Mouse (Mus musculus): ENCODE results near the gene Dip2b.
A peak's percentile ranks its signal among the peaks of the same experiment; 100 is the strongest.

Dip2b gene

DNA sequence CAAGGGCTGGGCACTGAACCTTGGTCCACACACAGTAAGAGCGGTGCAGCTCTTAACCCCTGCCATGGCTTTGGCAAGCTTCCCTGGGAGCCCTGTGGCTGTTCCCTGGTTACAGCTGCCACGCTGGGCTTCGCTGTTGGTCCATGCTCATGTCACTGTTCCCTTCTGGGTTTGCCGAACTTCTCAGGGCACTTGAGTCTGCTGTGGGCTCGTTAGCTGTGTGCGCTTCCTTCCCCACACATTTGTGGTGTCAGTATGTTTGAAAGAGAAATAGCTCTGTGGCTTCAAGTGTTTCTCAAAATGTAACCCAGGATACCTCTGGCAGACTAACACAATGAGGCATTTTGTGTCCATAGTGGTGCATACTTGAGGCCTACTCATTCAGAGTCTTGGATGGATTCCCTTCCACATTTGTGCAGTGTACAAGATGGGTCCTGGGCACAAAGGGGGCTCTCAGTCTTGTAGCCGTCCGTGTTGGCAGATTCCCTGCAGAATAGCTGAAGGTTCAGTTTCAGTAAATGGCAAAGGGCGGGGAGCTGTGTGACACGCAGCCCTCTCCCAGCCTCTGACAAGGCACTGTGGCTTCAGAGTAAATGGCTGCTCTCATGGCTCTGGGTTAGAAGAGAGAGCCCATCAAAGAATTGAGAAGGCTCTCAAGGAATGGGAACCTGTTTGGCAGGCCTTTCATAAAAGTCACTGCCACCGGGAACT is 104.8 kb downstream of the Dip2b start:
- DNase-seq, result no peak

DNA sequence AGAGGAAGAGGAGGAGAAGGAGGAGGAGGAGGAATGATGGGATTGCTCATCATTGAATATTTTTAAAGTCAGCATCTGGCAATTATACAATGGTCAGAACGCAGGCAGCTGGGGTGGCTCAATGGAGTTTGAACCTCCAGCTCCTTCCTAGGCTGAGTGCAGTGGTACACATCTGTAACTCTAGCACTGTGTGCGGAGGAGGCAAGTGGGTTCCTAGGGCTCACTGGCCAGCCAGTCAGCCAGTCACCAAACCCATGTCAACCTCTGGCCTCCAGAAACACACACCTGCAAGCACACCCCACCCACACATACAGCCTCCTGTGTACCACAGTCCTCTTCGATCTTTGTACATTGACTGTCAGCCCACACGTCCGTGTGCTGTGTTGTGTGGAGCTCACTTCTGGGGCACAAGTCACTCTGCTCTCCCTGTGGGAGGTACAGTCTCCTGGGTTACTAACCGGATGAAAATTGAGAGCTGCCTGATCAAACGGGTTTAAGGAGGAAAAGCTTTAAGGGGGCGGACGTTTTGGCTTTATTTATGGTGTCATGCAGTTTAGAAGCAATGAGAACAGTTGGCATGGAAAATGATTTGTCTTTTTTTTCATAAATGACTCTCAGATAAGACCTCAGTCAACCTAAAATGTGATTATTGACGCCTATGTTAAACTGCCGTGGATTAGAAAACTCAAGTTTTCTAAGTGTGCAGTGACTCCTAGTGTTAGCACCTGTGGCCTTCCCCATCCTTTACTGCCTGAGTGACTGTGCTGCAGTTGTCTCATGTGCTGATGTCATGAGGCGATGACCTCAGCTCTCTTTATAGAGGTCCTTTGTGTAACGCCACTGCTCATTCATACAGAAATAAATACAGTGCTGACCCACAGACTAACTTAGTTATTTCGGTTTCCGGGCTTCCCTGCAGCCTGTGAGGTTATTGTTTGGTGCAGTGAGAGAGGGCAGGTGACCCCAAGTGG is 106.7 kb downstream of the Dip2b start:
- no peak for DNase-seq

DNA sequence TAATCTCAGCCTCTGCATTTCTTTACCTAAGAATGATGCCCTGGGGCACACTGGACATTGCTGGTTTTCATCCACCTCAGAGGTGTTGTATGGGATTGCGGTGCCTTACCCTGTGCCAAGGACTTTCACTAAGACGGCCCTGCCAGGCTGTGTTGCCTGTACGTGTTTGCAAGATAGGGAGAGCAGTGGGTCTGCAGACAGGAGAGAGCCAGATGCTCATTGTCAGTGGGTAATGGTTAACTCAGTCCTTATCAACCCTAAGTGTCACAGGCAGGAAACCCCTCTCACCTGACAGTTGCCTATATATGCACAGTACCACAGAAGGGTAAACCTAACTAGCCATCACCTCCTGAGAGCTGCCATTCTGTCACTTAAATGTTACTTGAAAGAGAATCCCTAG is 107.5 kb downstream of the Dip2b start:
- no peak for DNase-seq

DNA sequence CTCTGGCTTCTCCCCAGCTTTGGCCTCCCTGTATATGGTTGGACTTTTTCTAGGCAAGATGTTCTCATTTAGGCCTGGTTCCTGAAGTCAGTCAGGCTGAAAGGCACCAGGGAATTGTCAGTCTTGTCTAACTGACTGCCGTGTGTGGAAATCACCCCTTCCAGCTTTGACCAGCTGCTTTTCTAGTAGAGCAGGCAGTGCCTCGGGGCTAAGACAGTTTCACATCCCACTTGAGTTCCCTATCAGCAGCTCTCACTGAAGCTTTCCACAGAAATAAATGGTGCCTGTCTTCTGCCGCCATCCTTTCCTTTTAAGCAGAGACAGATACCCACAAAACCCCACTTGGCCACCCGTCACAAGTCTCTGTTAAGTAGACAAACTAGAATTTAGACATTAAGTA is 112.1 kb downstream of the Dip2b start:
- DNase-seq, result no peak

DNA sequence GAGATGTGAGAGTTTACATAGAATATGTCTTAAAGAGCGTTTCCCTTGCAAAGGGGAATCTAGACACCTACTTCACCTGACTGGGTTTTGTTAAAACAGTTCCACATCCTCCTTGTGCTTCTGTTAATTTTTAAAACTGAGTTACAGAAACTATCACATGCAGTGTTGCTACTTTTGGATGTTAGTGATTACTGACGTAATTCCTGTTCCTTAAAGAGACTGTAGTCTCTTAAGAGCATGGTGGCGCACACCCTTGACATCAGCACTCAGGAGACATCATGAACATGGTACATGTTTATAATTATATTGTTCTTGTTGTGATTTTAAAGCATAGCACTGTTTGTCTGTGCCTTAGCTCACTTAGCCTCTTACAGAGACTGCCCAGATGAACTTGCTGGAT is 113.9 kb downstream of the Dip2b start:
- peak; percentile 31 to 56 for DNase-seq

DNA sequence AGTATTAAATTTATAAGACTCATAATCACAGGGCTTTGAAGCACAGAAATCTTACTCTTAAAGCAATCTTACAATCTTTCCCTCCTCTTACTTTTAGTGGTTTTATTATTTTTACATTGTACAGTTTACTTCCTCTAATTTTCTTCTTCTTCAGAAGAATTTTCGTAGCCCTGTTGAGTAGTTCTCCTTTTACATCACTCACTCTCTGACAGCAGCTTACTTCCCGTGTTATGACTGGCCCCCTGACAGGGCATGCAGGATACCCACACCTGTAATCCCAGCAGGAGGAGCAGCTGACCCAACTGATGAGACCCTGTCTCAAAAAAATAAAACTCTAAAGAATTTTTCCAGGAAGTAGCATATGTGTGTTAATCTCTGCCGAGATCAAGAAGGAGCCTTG is 114.6 kb downstream of the Dip2b start:
- peak; percentile 59 for DNase-seq

DNA sequence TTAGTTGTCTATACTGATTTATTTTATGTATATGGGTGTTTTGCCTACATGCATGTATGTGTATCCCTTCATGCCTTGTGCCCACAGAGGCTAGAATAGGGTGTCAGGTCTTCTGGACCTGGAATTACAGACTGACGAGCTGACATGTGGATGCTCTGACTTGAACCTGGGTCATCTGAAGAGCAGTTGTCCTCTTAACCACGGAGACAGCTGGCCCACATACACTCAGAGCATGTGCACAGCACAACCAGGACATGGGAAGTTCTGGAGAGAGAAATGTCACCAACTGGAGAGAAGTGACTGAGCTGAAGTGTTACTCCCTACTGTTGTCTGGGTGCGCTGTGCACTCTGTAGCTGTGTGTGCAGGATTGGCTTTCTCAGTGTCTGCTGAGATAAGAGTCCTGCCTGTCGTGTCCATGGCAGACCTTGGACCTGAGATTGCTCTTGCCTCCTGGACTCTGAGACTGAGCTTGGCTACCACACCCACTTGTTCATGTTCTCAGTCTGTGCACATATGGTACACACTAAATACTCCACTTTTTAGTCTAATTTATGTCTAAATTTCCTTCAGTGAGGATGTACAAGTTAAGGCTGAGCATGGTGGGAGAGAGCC is 117.7 kb downstream of the Dip2b start:
- no peak for DNase-seq

DNA sequence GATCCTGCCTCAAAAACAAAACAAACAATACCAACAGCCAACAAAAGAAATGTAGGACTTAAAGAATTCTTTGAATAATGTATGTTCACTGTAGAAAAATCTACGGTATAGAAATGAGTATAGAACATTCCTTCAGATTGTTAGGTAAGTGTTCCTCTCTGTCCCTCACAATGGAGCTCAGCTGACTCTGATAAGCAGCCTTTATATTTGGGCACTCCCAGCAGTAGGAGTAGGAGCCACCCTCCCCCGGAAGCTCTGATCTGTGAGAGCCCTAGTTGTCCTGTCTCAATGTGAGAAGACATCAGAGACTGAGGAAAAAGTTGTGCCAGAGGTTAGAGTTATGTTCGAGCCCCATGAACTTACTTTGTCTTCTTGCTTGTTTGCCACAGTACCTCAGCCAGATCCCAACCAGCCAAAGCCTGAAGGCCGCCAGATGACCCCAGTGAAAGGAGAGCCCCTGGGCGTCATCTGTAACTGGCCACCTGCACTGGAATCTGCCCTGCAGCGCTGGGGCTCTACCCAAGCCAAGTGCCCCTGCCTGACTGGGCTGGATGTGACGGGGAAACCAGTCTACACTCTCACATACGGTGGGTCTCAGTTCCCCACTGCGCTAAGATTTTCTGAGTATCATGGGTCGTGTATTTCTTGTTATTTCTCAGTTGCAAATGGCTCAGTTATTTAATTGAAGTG is 118.5 kb downstream of the Dip2b start:
- DNase-seq, result no peak

DNA sequence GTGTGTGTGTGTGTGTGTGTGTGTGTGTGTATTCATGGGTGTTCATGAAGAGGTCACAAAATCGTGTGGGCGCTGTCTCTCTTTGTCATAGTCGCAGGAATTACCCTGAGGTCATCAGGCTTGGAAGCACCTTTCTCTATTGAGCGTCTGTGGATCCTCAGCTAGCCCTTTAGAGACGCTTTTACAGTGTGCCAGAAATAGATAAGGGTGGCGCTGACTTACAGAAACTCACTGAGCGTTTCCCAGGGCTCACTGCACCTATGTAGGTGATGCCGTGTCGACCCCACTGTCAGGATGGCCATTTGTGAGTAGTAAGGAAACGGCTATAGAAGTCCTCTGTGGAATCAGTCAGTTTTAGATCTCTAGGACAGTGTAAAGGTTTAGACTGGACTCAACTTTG is 120.5 kb downstream of the Dip2b start:
- DNase-seq, result no peak

DNA sequence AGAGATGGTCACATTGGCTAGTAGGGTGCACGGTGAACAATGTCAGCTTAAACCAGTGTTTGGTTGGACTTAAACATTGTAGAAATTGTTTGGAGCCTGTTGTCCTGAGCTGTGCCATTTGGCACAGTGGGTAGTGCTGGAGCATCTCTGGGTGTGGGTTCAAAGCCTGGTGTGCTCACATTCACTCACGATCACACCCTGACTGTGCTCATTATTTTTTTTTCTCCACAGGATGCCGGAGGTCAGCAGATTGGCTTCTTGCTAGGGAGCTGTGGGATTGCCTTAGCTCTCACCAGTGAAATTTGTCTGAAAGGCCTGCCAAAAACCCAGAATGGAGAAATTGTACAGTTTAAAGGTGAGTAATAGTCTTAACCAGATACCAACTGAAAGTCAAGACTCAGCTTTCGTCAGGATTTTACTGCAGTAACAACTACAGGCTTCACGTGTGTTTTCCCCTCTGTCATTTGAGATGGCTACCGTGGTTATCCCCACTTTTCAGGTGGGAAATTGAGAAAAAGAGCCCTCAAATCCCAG is 123.3 kb downstream of the Dip2b start:
- DNase-seq, result no peak

DNA sequence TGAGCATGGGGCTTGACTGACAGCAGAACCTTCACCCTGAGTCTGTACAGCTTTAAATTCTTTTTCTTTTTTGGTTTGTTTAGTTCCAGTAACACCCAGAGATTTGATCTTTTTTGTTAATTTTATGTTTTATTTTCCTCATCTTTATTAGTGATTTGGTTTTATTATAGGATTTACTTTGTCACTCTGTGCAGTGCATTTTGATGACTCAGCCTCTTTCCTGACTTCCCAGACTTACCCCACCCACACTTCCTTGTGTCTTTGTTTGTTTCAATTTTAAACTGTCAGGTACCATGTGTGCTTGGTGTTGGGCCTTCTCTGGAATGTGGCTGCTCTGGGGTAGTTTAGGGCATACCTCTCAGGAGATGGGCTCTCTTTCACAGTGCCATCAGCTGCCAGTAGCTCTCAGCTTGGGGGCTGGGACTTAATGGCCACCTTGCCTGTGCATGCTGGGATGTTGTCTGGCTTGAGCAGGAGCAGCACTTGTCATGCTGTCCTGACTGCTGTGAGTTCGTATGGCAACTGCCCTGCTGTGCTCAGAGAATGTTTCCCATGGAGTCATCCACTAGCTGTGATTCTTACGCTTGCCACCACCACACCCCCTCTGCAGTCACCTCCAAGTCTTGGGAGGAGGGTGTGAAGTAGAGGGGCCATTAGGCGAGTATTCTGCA is 125.1 kb downstream of the Dip2b start:
- DNase-seq, result no peak

DNA sequence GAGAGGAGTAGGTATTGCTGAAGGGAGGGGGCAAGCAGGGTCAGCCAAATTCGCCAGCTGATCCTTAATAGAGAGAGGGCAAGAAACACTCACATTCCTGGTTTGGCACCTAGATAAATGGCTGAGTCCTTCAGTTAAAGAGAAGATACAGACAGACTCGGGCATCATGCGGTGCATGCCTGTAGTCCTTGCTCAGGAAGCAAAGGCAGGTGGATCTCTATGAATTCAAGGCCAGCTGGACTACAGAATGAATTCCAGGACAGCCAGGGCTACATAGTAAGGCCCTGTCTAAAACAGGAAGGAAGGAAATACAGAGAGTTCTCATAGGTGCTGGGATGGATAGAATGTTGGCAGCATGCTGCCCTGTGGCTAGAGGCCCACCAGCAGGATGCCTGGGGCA is 128.0 kb downstream of the Dip2b start:
- DNase-seq, result no peak

DNA sequence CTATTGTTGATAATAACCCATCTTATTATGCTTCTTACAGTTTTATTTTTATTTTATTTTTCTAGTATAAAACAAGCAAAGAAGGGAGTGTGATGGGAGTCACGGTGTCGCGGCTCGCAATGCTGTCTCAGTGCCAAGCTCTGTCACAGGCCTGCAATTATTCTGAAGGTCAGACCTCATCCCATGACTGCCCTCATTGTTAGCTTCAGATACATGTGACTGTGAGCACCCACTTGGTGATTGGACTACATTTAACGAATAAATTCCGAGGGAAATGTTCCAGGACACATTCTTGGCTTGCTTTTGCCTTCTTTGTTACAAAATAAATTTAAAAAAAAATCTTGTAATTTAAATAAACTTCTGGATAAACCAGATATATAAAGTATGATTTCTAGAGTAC is 129.3 kb downstream of the Dip2b start:
- no peak for DNase-seq

DNA sequence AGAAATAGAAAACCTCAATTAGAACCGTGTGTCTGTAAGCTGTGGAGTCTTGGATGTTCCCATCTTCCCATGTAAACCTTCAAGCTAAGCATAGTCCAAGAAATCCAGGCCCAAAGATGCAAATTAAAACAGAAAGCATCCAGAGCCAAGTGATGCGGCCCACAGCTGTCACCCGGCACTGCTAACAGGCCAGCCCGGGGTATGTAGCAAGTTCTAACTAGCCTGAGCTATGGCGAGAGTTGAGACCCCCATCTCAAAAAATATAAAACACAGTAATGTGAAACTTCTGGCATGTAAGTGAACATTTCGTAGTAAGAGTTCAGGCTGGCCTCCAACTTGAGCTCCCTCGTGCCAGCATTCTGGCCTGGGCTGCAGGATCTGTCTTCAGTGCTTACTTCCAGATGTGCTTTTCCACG is 129.7 kb downstream of the Dip2b start:
- no peak for DNase-seq

DNA sequence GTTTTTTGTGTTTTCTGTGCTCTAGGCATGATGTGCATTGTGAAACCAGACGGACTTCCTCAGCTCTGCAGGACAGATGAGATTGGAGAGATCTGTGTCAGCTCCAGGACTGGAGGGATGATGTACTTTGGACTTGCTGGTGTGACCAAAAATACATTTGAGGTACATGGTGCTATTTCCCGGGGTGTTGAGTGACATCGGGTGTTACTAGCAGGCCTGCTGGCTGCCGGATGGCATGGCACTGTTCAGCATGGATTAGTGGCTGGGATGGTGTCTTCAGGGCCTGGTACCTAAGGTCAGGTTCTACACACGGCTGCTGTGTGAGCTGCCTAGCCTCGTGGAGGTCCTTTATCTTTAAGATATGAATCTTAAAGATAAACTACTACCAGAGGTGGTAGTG is 136.7 kb downstream of the Dip2b start:
- no peak for DNase-seq

DNA sequence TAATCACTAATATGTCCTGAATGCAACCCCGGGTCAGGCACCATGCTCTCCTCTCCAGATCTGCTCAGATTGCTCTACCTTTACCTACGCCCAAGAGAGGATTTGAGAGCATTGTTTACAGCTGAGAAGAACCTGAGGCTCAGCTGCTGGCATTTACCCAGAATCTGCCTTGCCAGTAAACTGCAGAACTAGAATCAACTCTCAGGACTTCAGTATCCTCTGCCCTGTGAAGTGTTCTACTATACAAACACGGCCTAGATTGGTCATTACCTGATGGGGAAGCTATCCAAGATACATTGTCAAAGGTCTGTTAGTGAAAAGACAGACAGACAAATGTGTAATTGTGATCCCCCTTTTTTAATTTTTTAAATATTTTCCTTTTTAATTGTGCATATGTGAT is 138.7 kb downstream of the Dip2b start:
- DNase-seq, result no peak

DNA sequence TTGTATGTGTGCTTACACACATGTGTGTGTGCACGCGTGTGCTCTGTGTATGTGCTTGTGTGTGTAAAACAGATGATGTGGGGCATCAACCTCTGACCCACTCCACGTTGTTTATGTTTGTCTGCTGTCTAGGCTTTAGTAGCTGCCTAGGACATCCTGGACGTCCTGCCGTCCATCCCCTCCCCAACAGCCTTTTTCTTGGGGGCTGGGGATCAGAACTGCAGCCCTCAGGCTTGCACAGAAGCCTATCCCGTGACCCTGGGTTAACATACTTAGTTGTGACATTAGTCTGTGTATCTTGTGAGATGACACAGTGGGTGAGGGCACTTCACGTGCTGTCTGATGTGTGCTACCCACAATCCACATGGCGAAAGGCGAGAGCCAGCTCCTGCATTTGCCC is 139.1 kb downstream of the Dip2b start:
- no peak for DNase-seq

DNA sequence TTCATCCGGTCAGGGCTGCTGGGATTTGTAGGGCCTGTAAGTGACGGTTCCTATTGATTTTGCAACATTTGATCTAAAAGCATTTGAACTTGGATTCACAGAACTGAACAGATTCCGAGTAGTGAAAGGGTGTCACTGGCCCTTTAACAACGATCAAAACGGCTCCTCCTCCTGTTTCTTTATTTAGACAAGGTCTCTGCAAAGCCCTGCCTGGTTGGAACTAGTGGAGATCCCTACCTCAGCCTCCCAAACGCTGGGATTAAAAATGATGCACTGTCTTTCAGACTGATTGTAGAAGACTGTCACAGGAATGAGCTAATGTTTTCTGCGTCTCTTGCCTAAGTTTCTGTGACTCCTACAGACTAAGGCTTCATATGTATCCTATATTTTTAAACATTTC is 140.0 kb downstream of the Dip2b start:
- no peak for DNase-seq

DNA sequence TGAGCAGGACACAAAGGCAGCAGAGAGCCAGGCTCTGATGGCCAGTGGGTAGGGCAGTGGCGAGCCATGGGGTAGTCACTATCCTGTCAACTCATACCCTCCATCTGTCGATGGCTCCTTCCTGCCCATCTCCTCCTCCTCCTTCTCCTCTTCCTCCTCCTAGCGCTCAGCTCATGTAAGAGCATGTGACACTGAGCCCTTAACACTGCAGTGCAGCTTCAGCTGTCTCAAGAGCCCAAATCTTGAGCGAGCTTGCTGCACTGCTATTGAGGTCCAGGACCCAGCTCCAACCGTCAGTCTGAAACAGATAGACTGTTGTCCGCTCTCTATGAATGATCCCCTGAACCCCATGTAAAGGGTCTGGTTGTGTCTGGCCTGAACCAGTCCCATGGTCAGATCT is 141.2 kb downstream of the Dip2b start:
- no peak for DNase-seq

DNA sequence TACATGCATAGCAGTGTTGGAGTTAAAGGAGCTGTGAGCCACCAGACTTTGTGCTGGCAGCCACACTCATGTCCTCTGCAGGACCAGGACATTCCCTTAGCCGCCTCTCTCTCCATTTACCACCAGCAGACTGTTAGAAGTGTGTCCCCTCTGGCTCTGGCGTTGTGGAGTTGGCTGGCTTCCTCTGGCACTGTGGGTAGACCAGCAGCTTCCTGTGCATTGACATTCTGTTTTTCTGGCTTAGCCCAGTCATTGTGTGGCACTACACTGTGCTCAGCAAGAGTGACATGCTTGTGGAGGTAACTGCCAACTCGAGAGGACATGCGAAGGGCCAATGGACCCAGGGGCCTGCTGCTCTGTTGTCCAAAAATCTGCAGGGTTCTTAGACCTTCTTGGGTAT is 141.8 kb downstream of the Dip2b start:
- no peak for DNase-seq

DNA sequence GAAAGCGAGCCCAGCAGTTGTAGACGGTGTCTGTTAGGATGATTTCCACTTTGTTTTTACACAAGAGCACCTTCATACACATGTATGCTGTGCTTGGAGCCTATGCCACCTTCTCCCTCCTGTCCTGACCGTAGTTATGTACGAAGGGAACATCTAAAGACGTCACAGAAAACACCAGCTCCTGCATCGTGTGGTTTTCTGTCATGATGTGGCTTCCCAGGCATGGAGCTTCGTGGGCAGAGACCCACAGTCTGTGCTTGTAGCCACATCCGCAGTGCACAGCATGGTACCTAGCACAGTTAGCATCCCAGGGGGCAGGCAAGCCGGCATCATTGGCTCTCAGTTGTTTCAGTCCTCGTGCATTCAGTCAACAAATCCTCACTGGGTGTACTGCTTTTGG is 143.4 kb downstream of the Dip2b start:
- DNase-seq, result no peak

DNA sequence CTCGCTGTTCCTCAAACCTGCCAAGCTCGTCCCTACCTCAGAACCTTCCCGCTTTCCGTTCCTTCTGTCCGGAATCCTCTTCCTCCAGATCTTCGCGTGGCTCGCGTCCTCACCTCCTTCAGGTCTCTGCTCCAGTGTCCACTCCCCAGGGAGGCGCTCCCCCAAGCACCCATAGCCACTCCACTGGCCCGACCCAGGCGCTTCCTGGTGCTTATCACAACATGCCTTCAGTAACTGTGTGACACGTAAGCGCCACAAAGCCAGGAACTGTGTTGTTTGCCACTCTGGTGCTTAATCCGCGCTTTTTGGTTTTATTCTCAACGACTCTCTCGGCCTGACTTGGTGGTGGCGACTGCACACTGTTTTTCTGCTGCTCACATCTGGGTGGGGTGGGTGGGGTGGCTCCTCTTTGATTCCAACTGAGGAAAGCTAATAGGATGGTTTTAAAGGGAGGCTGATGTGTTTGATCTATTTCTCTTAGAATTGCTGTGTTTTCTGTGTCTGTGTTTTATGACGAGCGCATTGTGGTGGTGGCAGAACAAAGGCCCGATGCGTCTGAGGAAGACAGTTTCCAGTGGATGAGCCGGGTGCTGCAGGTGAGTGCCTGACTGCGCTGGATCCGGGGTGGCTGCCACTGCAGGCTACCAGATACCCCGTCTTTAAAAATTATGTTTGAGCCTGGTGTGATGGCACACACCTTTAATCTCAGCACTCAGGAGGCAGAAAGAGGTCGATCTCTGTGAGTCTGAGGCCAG is 144.2 kb downstream of the Dip2b start:
- DNase-seq, result no peak

Measured in B cell, adult 2 months (primary cell).